Mouse (Mus musculus): Measurements from ENCODE around the gene Duxf3. TPM values are rescaled to one million over a fixed set of nuclear protein-coding genes. Genes with fewer than 3 reads are reported as not detected.

Gene Duxf3
- total and polyA plus RNA-seq, 3 experiments, result 0.17 TPM; not detected in 2

GRCm38 (mm10) chr10:58255213-58255892, 22.9 kb upstream of the Duxf3 start, which contains the start of gene Gcc2:
TSS of gene Gcc2 (plus strand) at chr10:58255497.
- dilution Hi-C loops (cut with MboI; ENCODE audit: extremely low pct_ligation_motif_present, extremely low pct_unique_long_range_greater_than_20kb, low sequenced_read_pairs), result no loop called here
- peak within 1 kb of the TSS; percentile 90 to 91 (median 91) for H3K4me3 ChIP-seq (replicated peaks in 1 of 3; ENCODE audit: low read depth in 2 of 3, low read length in 2 of 3, poor library complexity in 1 of 3)
- TF ChIP-seq ELF1 (IDR thresholded peaks at IDR 0.05; ENCODE audit: low read depth, low read length), result peak; percentile 99
- TF ChIP-seq MXI1 (IDR thresholded peaks at IDR 0.05; ENCODE audit: low read depth, low read length), result peak; percentile 94
- peak; percentile 96 for TF ChIP-seq POLR2A (IDR thresholded peaks at IDR 0.05; ENCODE audit: low read depth, low read length)
- TF ChIP-seq SIN3A (IDR thresholded peaks at IDR 0.05; ENCODE audit: low read length), result peak; percentile 97
- TF ChIP-seq CTCF (conservative IDR thresholded peaks at IDR 0.05 in 1 of 2, IDR thresholded peaks at IDR 0.05 in 1 of 2; ENCODE audit: low read depth in 2 of 2, low read length in 2 of 2), result no peak
- no peak for TF ChIP-seq ZC3H11A (IDR thresholded peaks at IDR 0.05; ENCODE audit: low read depth, low read length)
- no peak for TF ChIP-seq EP300 (IDR thresholded peaks at IDR 0.05; ENCODE audit: low read length)
- TF ChIP-seq POLR2AphosphoS2 (IDR thresholded peaks at IDR 0.05; ENCODE audit: low read depth, low read length), result peak; percentile 91
- TF ChIP-seq RCOR1 (conservative IDR thresholded peaks at IDR 0.05; ENCODE audit: low read depth, low read length), result no peak
- no peak for TF ChIP-seq PAX5 (IDR thresholded peaks at IDR 0.05; ENCODE audit: low read length)
- no peak for TF ChIP-seq SMC3 (IDR thresholded peaks at IDR 0.05; ENCODE audit: low read depth, low read length)
- peak; percentile 15; the same call in 1 of the 2 replicates for TF ChIP-seq MEF2A (IDR thresholded peaks at IDR 0.05; ENCODE audit: borderline replicate concordance, low read depth, low read length)
- TF ChIP-seq GABPA (IDR thresholded peaks at IDR 0.05; ENCODE audit: insufficient replicate concordance, low read depth, low read length), result no peak; the same call in 1 of the 2 replicates
- no peak for TF ChIP-seq ZNF384 (IDR thresholded peaks at IDR 0.05; ENCODE audit: low read depth, low read length)
- no peak for TF ChIP-seq CHD1 (IDR thresholded peaks at IDR 0.05; ENCODE audit: low read depth, low read length)
- TF ChIP-seq MAZ (IDR thresholded peaks at IDR 0.05; ENCODE audit: low read depth, low read length), result no peak
- TF ChIP-seq ZMIZ1 (IDR thresholded peaks at IDR 0.05; ENCODE audit: low read depth, low read length), result peak; percentile 35; the same call in 1 of the 2 replicates
- TF ChIP-seq E2F4 (IDR thresholded peaks at IDR 0.05; ENCODE audit: insufficient replicate concordance, low read depth, low read length), result no peak
- TF ChIP-seq USF2 (conservative IDR thresholded peaks at IDR 0.05; ENCODE audit: low read depth, low read length), result no peak
- TF ChIP-seq NRF1 (IDR thresholded peaks at IDR 0.05; ENCODE audit: low read depth, low read length), result peak; percentile 89
- peak; percentile 61 for TF ChIP-seq TCF12 (IDR thresholded peaks at IDR 0.05; ENCODE audit: low read depth, low read length)
- TF ChIP-seq MYC (IDR thresholded peaks at IDR 0.05; ENCODE audit: low read depth, low read length), result peak; percentile 76
- TF ChIP-seq MAX (IDR thresholded peaks at IDR 0.05; ENCODE audit: low read length), result no peak; the same call in 1 of the 2 replicates
- peak; percentile 87 for TF ChIP-seq TBP (conservative IDR thresholded peaks at IDR 0.05; ENCODE audit: low read depth, low read length)
- 0 out of 2 replicates have a peak, but pooled peaks have one; percentile 67 for TF ChIP-seq KAT2A (IDR thresholded peaks at IDR 0.05; ENCODE audit: insufficient replicate concordance, low read length)
- no peak for TF ChIP-seq JUND (conservative IDR thresholded peaks at IDR 0.05; ENCODE audit: low read depth, low read length)
- TF ChIP-seq UBTF (IDR thresholded peaks at IDR 0.05; ENCODE audit: low read depth, low read length), result no peak
- TF ChIP-seq USF1 (IDR thresholded peaks at IDR 0.05; ENCODE audit: low read depth, low read length), result no peak
- peak; percentile 95 for TF ChIP-seq NELFE (IDR thresholded peaks at IDR 0.05; ENCODE audit: low read depth, low read length)
- TF ChIP-seq HCFC1 (IDR thresholded peaks at IDR 0.05; ENCODE audit: low read depth, low read length), result peak; percentile 87
- no peak for TF ChIP-seq JUN (IDR thresholded peaks at IDR 0.05; ENCODE audit: insufficient read depth, low read depth, low read length)
- TF ChIP-seq MAFK (IDR thresholded peaks at IDR 0.05; ENCODE audit: insufficient replicate concordance, low read length), result no peak
- no peak for TF ChIP-seq ZKSCAN1 (IDR thresholded peaks at IDR 0.05; ENCODE audit: borderline replicate concordance, low read depth, low read length)
- no peak for TF ChIP-seq RAD21 (IDR thresholded peaks at IDR 0.05; ENCODE audit: low read depth, low read length)
- peak; percentile 42 for TF ChIP-seq BHLHE40 (IDR thresholded peaks at IDR 0.05; ENCODE audit: low read depth, low read length)
- no peak for TF ChIP-seq ETS1 (conservative IDR thresholded peaks at IDR 0.05; ENCODE audit: low read depth, low read length)
- no peak; the same call in 1 of the 2 replicates for TF ChIP-seq CHD2 (IDR thresholded peaks at IDR 0.05; ENCODE audit: low read length)
- TF ChIP-seq IRF4 (IDR thresholded peaks at IDR 0.05; ENCODE audit: low read depth, low read length), result no peak

More at GRCm38 (mm10) chr10:58255213-58255892, 22.9 kb upstream of the Duxf3 start, which contains the start of gene Gcc2:
- in situ Hi-C loops (cut with MboI; ENCODE audit: low pct_ligation_motif_present, low pct_unique_long_range_greater_than_20kb, low sequenced_read_pairs), result no loop called here
- Histone ChIP-seq H3K9ac (ENCODE audit: insufficient read depth, low read depth) (peak within 1 kb of the TSS; percentile 72), H3K36me3 (replicated peaks in 1 of 2; ENCODE audit: control insufficient read depth in 1 of 2, insufficient read depth in 1 of 2, low read length in 1 of 2) (peaks cover 9 to 23% of the 10 kb centered on the region in 2 experiments), H3K4me1 (ENCODE audit: control insufficient read depth in 1 of 2, insufficient read depth in 2 of 2) (peaks cover 0 to 18% of the 10 kb centered on the region in 2 experiments; a peak in 2 of 4 replicates), H3K27ac (ENCODE audit: insufficient read depth, low read depth) (no peak within 1 kb of the TSS), H3K9me3 (replicated peaks; ENCODE audit: low read length) (no peaks in the 10 kb centered on the region), H3K4me2 (ENCODE audit: insufficient read depth, low read depth, poor library complexity, severe bottlenecking) (peak within 1 kb of the TSS; percentile 95), H3K79me2 (replicated peaks; ENCODE audit: control insufficient read depth, extremely low read depth, insufficient read depth, poor library complexity, severe bottlenecking) (peaks cover 5% of the 10 kb centered on the region; the same call in 1 of the 2 replicates), H3K27me3 (replicated peaks) (no peaks in the 10 kb centered on the region)
- DNase-seq (ENCODE audit: extremely low read depth), result peak; percentile 95
